Mouse (Mus musculus) heart, embryonic 15.5 days (tissue): ENCODE results near the gene Mob3c. TPM values are rescaled to one million over a fixed set of nuclear protein-coding genes. Genes with fewer than 3 reads are reported as not detected.
A peak's percentile ranks its signal among the peaks of the same experiment; 100 is the strongest.

Source experiments
- ATAC-seq: fragments of 200-750 bp; cut with Nextera tagmentation; replicated peaks from 2 replicates; pipeline ENCODE4 v1.8.0; 2017; ENCODE audit warnings: low read depth, moderate TSS enrichment; ENCODE audit not compliant: insufficient number of reproducible peaks, insufficient read depth, low FRiP score
- H3K27ac ChIP-seq: fragments of 300-500 bp; sonication (generic); 2 replicates; pipeline ENCODE4 v1.5.1; 2015; ENCODE audit warnings: mild to moderate bottlenecking, inconsistent platforms
- H3K27me3 ChIP-seq: fragments of 300-500 bp; sonication (generic); 2 replicates; pipeline ENCODE4 v1.6.1; 2015; ENCODE audit warnings: inconsistent platforms
- H3K36me3 ChIP-seq: fragments of 300-500 bp; sonication (generic); 2 replicates; pipeline ENCODE4 v1.6.1; 2015; ENCODE audit warnings: mild to moderate bottlenecking, inconsistent platforms
- H3K4me1 ChIP-seq: fragments of 300-500 bp; sonication (generic); replicated peaks from 2 replicates; pipeline ENCODE4 v1.6.1; 2015; ENCODE audit warnings: inconsistent platforms
- H3K4me2 ChIP-seq: fragments of 300-500 bp; sonication (generic); 2 replicates; pipeline ENCODE4 v1.6.1; 2015; ENCODE audit warnings: inconsistent platforms, mild to moderate bottlenecking, moderate library complexity
- H3K4me3 ChIP-seq: fragments of 300-500 bp; sonication (generic); 2 replicates; pipeline ENCODE4 v1.5.1; 2015; ENCODE audit warnings: mild to moderate bottlenecking, inconsistent platforms
- H3K9ac ChIP-seq: fragments of 300-500 bp; sonication (generic); 2 replicates; pipeline ENCODE4 v1.6.1; 2015; ENCODE audit warnings: mild to moderate bottlenecking, inconsistent platforms
- H3K9me3 ChIP-seq: fragments of 300-500 bp; sonication (generic); replicated peaks from 2 replicates; pipeline ENCODE4 v1.6.1; 2016; ENCODE audit warnings: inconsistent platforms
- WGBS: fragments of 180-500 bp; shearing (Covaris S2); methylation state at CpG from one replicate; pipeline ENCODE4 v1.1.7; 2015; ENCODE audit warnings: mixed read lengths; 5-methylcytosine and 5-hydroxymethylcytosine counted together
- polyA plus RNA-seq: library from polyadenylated mRNA; unstranded; fragments of >200 nt; fragmentation: Nextera tagmentation; extraction: Ambion mirVana; gene quantifications from 2 replicates; pipeline ENCODE4 v1.2.1, GENCODE M21; 2015

The Mob3c gene
- polyA plus RNA-seq, 1 experiment from 2014 or later = 8.1 TPM

GRCm38 (mm10) chr4:115851569-115851968 is 23.7 kb downstream of the Mob3c start:
- 60% methylated on average over 6 of the region's 6 CpGs for WGBS
- Histone ChIP-seq H3K27ac (no peak overlapping the region), H3K9me3 (no peaks in the 10 kb centered on the region), H3K4me3 (no peak overlapping the region), H3K4me1 (peaks cover 33% of the 10 kb centered on the region), H3K9ac (no peak overlapping the region), H3K4me2 (no peak overlapping the region), H3K36me3 (peaks cover 18% of the 10 kb centered on the region; the same call in 1 of the 2 replicates), H3K27me3 (no peaks in the 10 kb centered on the region)
- no peak for ATAC-seq

- peaks cover 6% of the 10 kb centered on the region; the same call in 1 of the 2 replicates for H3K4me1 ChIP-seq
- WGBS = 54% methylated on average over 6 of the region's 6 CpGs
- no peak overlapping the region for H3K4me2 ChIP-seq
- H3K27ac ChIP-seq = no peak overlapping the region
- peaks cover 27% of the 10 kb centered on the region; the same call in 1 of the 2 replicates for H3K36me3 ChIP-seq
- 0 out of 2 replicates have a peak, but pooled peaks have one; percentile 23 for ATAC-seq
- no peak overlapping the region for H3K9ac ChIP-seq
- H3K4me3 ChIP-seq = no peak overlapping the region
- no peaks in the 10 kb centered on the region for H3K9me3 ChIP-seq
- H3K27me3 ChIP-seq = no peaks in the 10 kb centered on the region
Observed at GRCm38 (mm10) chr4:115855100-115855499, 27.2 kb downstream of the Mob3c start.

DNA sequence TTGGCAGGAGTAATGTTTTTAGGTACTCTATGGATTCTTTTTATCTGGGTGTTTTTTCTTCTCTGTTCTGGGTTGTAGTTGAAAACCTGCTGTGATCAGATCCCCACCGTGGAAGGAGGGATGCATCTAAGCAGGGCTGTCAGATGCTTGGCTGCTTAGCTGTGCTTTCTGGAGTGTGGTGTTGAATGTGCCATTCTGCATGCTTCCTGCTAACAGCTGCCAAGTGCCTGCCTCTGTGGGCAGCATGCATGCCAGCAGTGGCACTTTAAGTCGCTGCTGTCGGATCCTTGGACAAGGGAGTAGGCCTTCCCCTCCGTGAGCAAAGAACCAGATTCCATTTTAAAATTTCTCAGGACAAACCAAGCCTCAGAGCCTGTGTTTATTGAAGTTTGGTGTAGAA is 27.7 kb downstream of the Mob3c start:
- Histone ChIP-seq H3K27ac (no peak overlapping the region), H3K4me2 (no peak overlapping the region)
- 54% methylated on average over 4 of the region's 4 CpGs for WGBS

DNA sequence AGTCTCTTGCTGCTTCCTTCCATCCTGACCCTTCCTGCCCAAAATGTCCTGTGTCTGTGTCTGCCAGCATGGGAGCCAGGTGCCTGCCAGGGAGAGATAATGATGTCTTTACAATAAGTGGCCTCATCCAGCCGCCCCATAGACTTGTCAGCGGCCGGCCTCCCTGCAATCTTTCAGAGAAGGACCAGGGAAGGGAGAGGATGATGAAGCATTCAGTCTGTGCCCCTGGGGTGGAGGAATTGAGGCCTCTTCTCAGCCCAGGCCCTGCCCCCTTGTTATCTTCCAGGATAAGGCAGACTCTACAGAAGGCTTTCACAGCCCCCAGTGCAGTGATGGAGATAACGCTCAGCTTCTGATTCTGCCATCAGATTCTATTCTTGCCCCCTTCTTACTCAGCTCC is 28.4 kb downstream of the Mob3c start:
- WGBS = 61% methylated on average over 4 of the region's 4 CpGs
- H3K36me3 ChIP-seq = peaks cover 17% of the 10 kb centered on the region; the same call in 1 of the 2 replicates
- no peaks in the 10 kb centered on the region for H3K27me3 ChIP-seq
- H3K4me2 ChIP-seq = no peak overlapping the region
- H3K27ac ChIP-seq = no peak overlapping the region
- no peak for ATAC-seq
- H3K9ac ChIP-seq = no peak overlapping the region
- H3K4me3 ChIP-seq = no peak overlapping the region
- no peaks in the 10 kb centered on the region for H3K9me3 ChIP-seq
- peaks cover 5% of the 10 kb centered on the region; the same call in 1 of the 2 replicates for H3K4me1 ChIP-seq

More for the DNA sequence above, 27.7 kb downstream of the Mob3c start:
- H3K4me3 ChIP-seq = no peak overlapping the region
- H3K9ac ChIP-seq = no peak overlapping the region
- peaks cover 22% of the 10 kb centered on the region; the same call in 1 of the 2 replicates for H3K36me3 ChIP-seq
- ATAC-seq = no peak
- peaks cover 5% of the 10 kb centered on the region; the same call in 1 of the 2 replicates for H3K4me1 ChIP-seq
- H3K27me3 ChIP-seq = no peaks in the 10 kb centered on the region
- H3K9me3 ChIP-seq = no peaks in the 10 kb centered on the region

GRCm38 (mm10) chr4:115857293-115857883 is 29.5 kb downstream of the Mob3c start:
- no peaks in the 10 kb centered on the region; the same call in 1 of the 2 replicates for H3K4me1 ChIP-seq
- no peaks in the 10 kb centered on the region for H3K9me3 ChIP-seq
- peaks cover 9% of the 10 kb centered on the region; the same call in 1 of the 2 replicates for H3K36me3 ChIP-seq
- H3K27me3 ChIP-seq = no peaks in the 10 kb centered on the region
- WGBS = 61% methylated on average over 9 of the region's 9 CpGs
- H3K4me2 ChIP-seq = no peak overlapping the region
- no peak for ATAC-seq
- H3K4me3 ChIP-seq = no peak overlapping the region
- no peak overlapping the region for H3K27ac ChIP-seq
- H3K9ac ChIP-seq = no peak overlapping the region

- no peaks in the 10 kb centered on the region for H3K9me3 ChIP-seq
- H3K27ac ChIP-seq = no peak overlapping the region
- WGBS = 79% methylated on average over 7 of the region's 7 CpGs
- H3K4me3 ChIP-seq = no peak overlapping the region
- no peak for ATAC-seq
- no peaks in the 10 kb centered on the region for H3K4me1 ChIP-seq
- H3K36me3 ChIP-seq = peaks cover 24% of the 10 kb centered on the region
- H3K9ac ChIP-seq = no peak overlapping the region
- H3K27me3 ChIP-seq = no peaks in the 10 kb centered on the region
- H3K4me2 ChIP-seq = no peak overlapping the region
Observed at GRCm38 (mm10) chr4:115863352-115863751, 35.5 kb downstream of the Mob3c start.

- H3K27me3 ChIP-seq = no peaks in the 10 kb centered on the region
- H3K9me3 ChIP-seq = no peaks in the 10 kb centered on the region
- ATAC-seq = no peak
- peaks cover 24% of the 10 kb centered on the region for H3K36me3 ChIP-seq
- H3K4me2 ChIP-seq = no peak overlapping the region
- H3K4me3 ChIP-seq = no peak overlapping the region
- H3K9ac ChIP-seq = no peak overlapping the region
- no peak overlapping the region for H3K27ac ChIP-seq
- no peaks in the 10 kb centered on the region for H3K4me1 ChIP-seq
- 66% methylated on average over 10 of the region's 10 CpGs for WGBS
Observed at GRCm38 (mm10) chr4:115863880-115864279, 36.0 kb downstream of the Mob3c start.

- Histone ChIP-seq H3K27ac (no peak overlapping the region), H3K27me3 (no peaks in the 10 kb centered on the region), H3K4me1 (no peaks in the 10 kb centered on the region), H3K9me3 (no peaks in the 10 kb centered on the region), H3K36me3 (peaks cover 30% of the 10 kb centered on the region), H3K4me2 (no peak overlapping the region), H3K4me3 (no peak overlapping the region), H3K9ac (no peak overlapping the region)
- 47% methylated on average over 16 of the region's 16 CpGs for WGBS
- ATAC-seq = no peak
Observed at GRCm38 (mm10) chr4:115869512-115870210, 41.8 kb downstream of the Mob3c start.

- no peak for ATAC-seq
- Histone ChIP-seq H3K4me2 (no peak overlapping the region), H3K27ac (no peak overlapping the region), H3K27me3 (no peaks in the 10 kb centered on the region), H3K9me3 (no peaks in the 10 kb centered on the region), H3K36me3 (peaks cover 25% of the 10 kb centered on the region), H3K9ac (no peak overlapping the region), H3K4me3 (no peak overlapping the region), H3K4me1 (peaks cover 5% of the 10 kb centered on the region; the same call in 1 of the 2 replicates)
- WGBS = 88% methylated on average over 3 of the region's 3 CpGs
Observed at GRCm38 (mm10) chr4:115873231-115873630, 45.3 kb downstream of the Mob3c start.

DNA sequence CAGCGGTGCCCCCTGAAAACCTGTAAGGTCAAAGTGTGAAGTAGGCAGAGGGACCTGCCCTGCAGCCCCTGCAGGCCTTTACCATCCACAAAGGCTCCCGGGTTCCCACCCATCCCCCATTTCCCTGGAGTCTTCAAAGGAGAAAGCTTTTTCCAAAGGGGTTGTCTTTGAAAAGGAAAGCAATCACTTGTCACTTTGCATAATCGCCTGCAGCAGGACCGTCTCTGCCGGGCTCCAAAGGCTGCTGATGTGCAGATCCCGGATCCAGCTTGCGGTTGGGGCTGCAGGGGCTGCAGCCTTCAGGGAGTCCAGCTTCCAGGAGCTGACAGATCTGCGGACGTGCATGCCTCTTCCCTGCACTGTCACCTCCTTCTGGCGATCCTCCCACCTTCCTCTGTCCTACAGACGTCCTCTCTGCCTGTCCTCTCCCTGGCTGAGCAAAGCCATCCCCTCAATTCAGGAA is 50.4 kb downstream of the Mob3c start:
- 20% methylated on average over 11 of the region's 11 CpGs for WGBS
- ATAC-seq = 0 out of 2 replicates have a peak, but pooled peaks have one; percentile 47
- H3K9ac ChIP-seq = no peak overlapping the region

DNA sequence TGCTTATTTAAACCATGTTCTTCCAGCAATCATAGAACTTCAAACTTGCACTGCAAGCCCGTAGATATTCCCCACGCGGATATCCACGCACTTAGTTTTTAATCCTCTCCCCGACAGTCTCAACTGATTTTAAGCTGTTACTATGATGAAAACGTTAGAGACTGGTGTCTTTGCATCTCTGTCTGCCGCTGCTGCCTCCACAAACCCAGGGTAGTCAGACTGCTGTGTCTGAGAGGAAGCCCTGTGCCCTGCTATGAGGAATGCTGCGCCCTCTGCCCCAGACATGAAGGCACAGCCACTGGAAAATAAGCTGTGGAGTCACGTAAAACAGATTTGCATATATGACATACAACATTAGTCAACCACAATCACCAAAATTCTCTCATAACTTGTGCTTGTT is 50.9 kb downstream of the Mob3c start:
- no peak for ATAC-seq
- Histone ChIP-seq H3K27ac (no peak overlapping the region), H3K4me1 (peaks cover 10% of the 10 kb centered on the region; the same call in 1 of the 2 replicates), H3K4me3 (no peak overlapping the region), H3K27me3 (no peaks in the 10 kb centered on the region), H3K9ac (no peak overlapping the region), H3K9me3 (no peaks in the 10 kb centered on the region), H3K36me3 (peaks cover 10% of the 10 kb centered on the region; the same call in 1 of the 2 replicates), H3K4me2 (peak overlapping the region; percentile 42; the same call in 1 of the 2 replicates)
- 46% methylated on average over 9 of the region's 9 CpGs for WGBS

More for the DNA sequence above, 50.4 kb downstream of the Mob3c start:
- Histone ChIP-seq H3K4me3 (no peak overlapping the region), H3K36me3 (peaks cover 16% of the 10 kb centered on the region), H3K4me2 (peak overlapping the region; percentile 42), H3K9me3 (no peaks in the 10 kb centered on the region), H3K27ac (no peak overlapping the region), H3K4me1 (peaks cover 10% of the 10 kb centered on the region; the same call in 1 of the 2 replicates), H3K27me3 (no peaks in the 10 kb centered on the region)
